Mouse (Mus musculus): Measurements from ENCODE around the gene Nr1i3.
A peak's percentile ranks its signal among the peaks of the same experiment; 100 is the strongest.

The Nr1i3 gene

GRCm38 (mm10) chr1:171195046-171195822 lies 18.5 kb upstream of the Nr1i3 start:
- DNase-seq (ENCODE audit: low spot score), result no peak

- DNase-seq (ENCODE audit: low spot score), result no peak
These were observed 17.8 kb upstream of the Nr1i3 start, which contains the start of gene Pcp4l1 for GRCm38 (mm10) chr1:171195887-171196397. Gene Pcp4l1 (minus strand): TSS chr1:171196268.

- no peak for DNase-seq (ENCODE audit: low spot score)
These were observed 14.2 kb upstream of the Nr1i3 start for GRCm38 (mm10) chr1:171199532-171199931.

- DNase-seq (ENCODE audit: low spot score), result no peak
These were observed 13.0 kb upstream of the Nr1i3 start for GRCm38 (mm10) chr1:171200769-171201168.

GRCm38 (mm10) chr1:171203471-171204248 lies 10.1 kb upstream of the Nr1i3 start:
- no peak for DNase-seq (ENCODE audit: low spot score)

- DNase-seq (ENCODE audit: low spot score), result no peak
These were observed 9.5 kb upstream of the Nr1i3 start for GRCm38 (mm10) chr1:171204249-171204644.

GRCm38 (mm10) chr1:171205704-171206493 lies 7.9 kb upstream of the Nr1i3 start:
- DNase-seq (ENCODE audit: low spot score), result no peak

- DNase-seq (ENCODE audit: low spot score), result no peak
These were observed 4.4 kb upstream of the Nr1i3 start for GRCm38 (mm10) chr1:171209409-171209808.

GRCm38 (mm10) chr1:171212854-171213253 lies 916 bp upstream of the Nr1i3 start:
- DNase-seq (ENCODE audit: low spot score), result peak; percentile 30

- no peak for DNase-seq (ENCODE audit: low spot score)
These were observed 2.6 kb downstream of the Nr1i3 start for GRCm38 (mm10) chr1:171216241-171216955.

- peak; percentile 91 for DNase-seq (ENCODE audit: low spot score)
These were observed 7.1 kb downstream of the Nr1i3 start for GRCm38 (mm10) chr1:171220871-171221270.

- DNase-seq (ENCODE audit: low spot score), result no peak
These were observed 7.8 kb downstream of the Nr1i3 start for GRCm38 (mm10) chr1:171221281-171222193.

GRCm38 (mm10) chr1:171222238-171223155 lies 8.7 kb downstream of the Nr1i3 start, which contains the start of gene Tomm40l:
Gene Tomm40l (minus strand): TSS chr1:171222514.
- peak; percentile 99 for DNase-seq (ENCODE audit: low spot score)

- no peak for DNase-seq (ENCODE audit: low spot score)
These were observed 9.4 kb downstream of the Nr1i3 start for GRCm38 (mm10) chr1:171223168-171223567.

- DNase-seq (ENCODE audit: low spot score), result peak; percentile 54
These were observed 10.0 kb downstream of the Nr1i3 start for GRCm38 (mm10) chr1:171223796-171224195.

GRCm38 (mm10) chr1:171224857-171225256 lies 11.1 kb downstream of the Nr1i3 start, which contains the start of gene Apoa2:
Gene Apoa2 (plus strand): TSS chr1:171225054.
- no peak for DNase-seq (ENCODE audit: low spot score)

- no peak for DNase-seq (ENCODE audit: low spot score)
These were observed 13.0 kb downstream of the Nr1i3 start for GRCm38 (mm10) chr1:171226780-171227179.

GRCm38 (mm10) chr1:171227879-171228278 lies 14.1 kb downstream of the Nr1i3 start:
- DNase-seq (ENCODE audit: low spot score), result no peak

GRCm38 (mm10) chr1:171229750-171230149 lies 16.0 kb downstream of the Nr1i3 start:
- DNase-seq (ENCODE audit: low spot score), result no peak
